Mouse (Mus musculus) intestine, postnatal 0 days (tissue): ENCODE measurements around the gene Map3k11. TPM values are rescaled to one million over a fixed set of nuclear protein-coding genes. Genes with fewer than 3 reads are reported as not detected.
A peak's percentile ranks its signal among the peaks of the same experiment; 100 is the strongest.

Source experiments
- ATAC-seq: fragments of 200-750 bp; cut with Nextera tagmentation; 2 replicates; pipeline ENCODE4 v1.8.0; 2017; ENCODE audit warnings: mild to moderate bottlenecking, moderate TSS enrichment, moderate library complexity
- H3K27ac ChIP-seq: fragments of 300-500 bp; sonication (generic); 2 replicates; pipeline ENCODE4 v1.5.1; 2014; ENCODE audit warnings: mild to moderate bottlenecking, low read depth, low read length, moderate library complexity
- H3K27me3 ChIP-seq: fragments of 300-500 bp; sonication (generic); replicated peaks from 2 replicates; pipeline ENCODE4 v1.6.1; 2014; ENCODE audit warnings: low read length, mixed read lengths; ENCODE audit not compliant: control insufficient read depth, insufficient read depth
- H3K36me3 ChIP-seq: fragments of 300-500 bp; sonication (generic); 2 replicates; pipeline ENCODE4 v1.6.1; 2014; ENCODE audit warnings: mild to moderate bottlenecking, moderate library complexity; ENCODE audit not compliant: control insufficient read depth, insufficient read depth
- H3K4me1 ChIP-seq: fragments of 300-500 bp; sonication (generic); replicated peaks from 2 replicates; pipeline ENCODE4 v1.6.1; 2014; ENCODE audit warnings: antibody characterized with exemption, low read length, mixed read lengths; ENCODE audit not compliant: control insufficient read depth, insufficient read depth
- H3K4me2 ChIP-seq: fragments of 300-500 bp; sonication (generic); replicated peaks from 2 replicates; pipeline ENCODE4 v1.6.1; 2014; ENCODE audit warnings: low read depth, mild to moderate bottlenecking, moderate library complexity
- H3K4me3 ChIP-seq: fragments of 300-500 bp; sonication (generic); 2 replicates; pipeline ENCODE4 v1.5.1; 2014; ENCODE audit warnings: low read depth, low read length
- H3K9ac ChIP-seq: fragments of 300-500 bp; sonication (generic); 2 replicates; pipeline ENCODE4 v1.6.1; 2014; ENCODE audit warnings: mild to moderate bottlenecking, low read depth, low read length
- H3K9me3 ChIP-seq: fragments of 300-500 bp; sonication (generic); 2 replicates; pipeline ENCODE4 v1.6.1; 2016; ENCODE audit warnings: mixed run types; ENCODE audit not compliant: control insufficient read depth
- CTCF ChIP-seq: sonication (generic); IDR thresholded peaks from 2 replicates; pipeline ENCODE4 v1.5.1; 2016; ENCODE audit warnings: low read depth, mild to moderate bottlenecking, control low read depth, antibody characterized with exemption, moderate library complexity
- WGBS: fragments of 180-500 bp; shearing (Covaris S2); extraction: QIAGEN DNeasy Blood & Tissue Kit; methylation state at CpG from one replicate; pipeline ENCODE4 v1.1.7; 2014; 5-methylcytosine and 5-hydroxymethylcytosine counted together
- polyA plus RNA-seq: library from polyadenylated mRNA; unstranded; fragments of >200 nt; fragmentation: Nextera tagmentation; extraction: Ambion mirVana; gene quantifications from 2 replicates; pipeline ENCODE4 v1.2.1, GENCODE M21; 2015

Gene Map3k11
- polyA plus RNA-seq, 1 experiment from 2014 or later = 29.4 TPM

- Histone ChIP-seq H3K4me2 (peak overlapping the region; percentile 88), H3K4me3 (peak overlapping the region; percentile 59), H3K4me1 (peaks cover 9% of the 10 kb centered on the region; the same call in 1 of the 2 replicates), H3K36me3 (peaks cover 7% of the 10 kb centered on the region; the same call in 1 of the 2 replicates), H3K27me3 (peaks cover 17% of the 10 kb centered on the region), H3K9me3 (no peaks in the 10 kb centered on the region), H3K9ac (peak overlapping the region; percentile 71), H3K27ac (peak overlapping the region; percentile 68)
- TF ChIP-seq CTCF = no peak
- WGBS = 4% methylated on average over 32 of the region's 32 CpGs
- ATAC-seq = no peak
Observed at GRCm38 (mm10) chr19:5742241-5742641, 53.7 kb downstream of the Map3k11 start.

GRCm38 (mm10) chr19:5743576-5743975 is 55.0 kb downstream of the Map3k11 start:
- Histone ChIP-seq H3K27me3 (peaks cover 17% of the 10 kb centered on the region), H3K36me3 (peaks cover 7% of the 10 kb centered on the region; the same call in 1 of the 2 replicates), H3K4me1 (peaks cover 9% of the 10 kb centered on the region; the same call in 1 of the 2 replicates), H3K9ac (no peak overlapping the region), H3K4me3 (no peak overlapping the region), H3K27ac (no peak overlapping the region), H3K9me3 (no peaks in the 10 kb centered on the region), H3K4me2 (peak overlapping the region; percentile 88; the same call in 1 of the 2 replicates)
- 53% methylated on average over 5 of the region's 5 CpGs for WGBS
- peak; percentile 30 for TF ChIP-seq CTCF
- 0 out of 2 replicates have a peak, but pooled peaks have one; percentile 21 for ATAC-seq

GRCm38 (mm10) chr19:5745756-5746710 is 57.5 kb downstream of the Map3k11 start:
- peak overlapping the region; percentile 16 for H3K4me3 ChIP-seq
- H3K9me3 ChIP-seq = no peaks in the 10 kb centered on the region
- ATAC-seq = no peak
- peaks cover 9% of the 10 kb centered on the region; the same call in 1 of the 2 replicates for H3K4me1 ChIP-seq
- H3K27ac ChIP-seq = no peak overlapping the region
- TF ChIP-seq CTCF = no peak
- H3K9ac ChIP-seq = no peak overlapping the region
- peak overlapping the region; percentile 62 for H3K4me2 ChIP-seq
- WGBS = 12% methylated on average over 36 of the region's 36 CpGs
- peaks cover 15% of the 10 kb centered on the region for H3K27me3 ChIP-seq
- H3K36me3 ChIP-seq = peaks cover 7% of the 10 kb centered on the region; the same call in 1 of the 2 replicates

- TF ChIP-seq CTCF = no peak
- ATAC-seq = no peak
- no peak overlapping the region for H3K9ac ChIP-seq
- H3K27me3 ChIP-seq = peaks cover 14% of the 10 kb centered on the region; the same call in 1 of the 2 replicates
- no peak overlapping the region for H3K4me2 ChIP-seq
- peaks cover 7% of the 10 kb centered on the region; the same call in 1 of the 2 replicates for H3K36me3 ChIP-seq
- no peak overlapping the region for H3K4me3 ChIP-seq
- H3K27ac ChIP-seq = no peak overlapping the region
- WGBS = 47% methylated on average over 12 of the region's 12 CpGs
- H3K4me1 ChIP-seq = 0 out of 2 replicates have a peak, but pooled peaks cover 9% of the 10 kb centered on the region
- H3K9me3 ChIP-seq = no peaks in the 10 kb centered on the region
Observed at GRCm38 (mm10) chr19:5746907-5747363, 58.4 kb downstream of the Map3k11 start.

- H3K36me3 ChIP-seq = peaks cover 9% of the 10 kb centered on the region; the same call in 1 of the 2 replicates
- no peak overlapping the region for H3K27ac ChIP-seq
- WGBS = 82% methylated on average over 6 of the region's 6 CpGs
- no peak overlapping the region for H3K4me2 ChIP-seq
- TF ChIP-seq CTCF = no peak
- H3K27me3 ChIP-seq = peaks cover 7% of the 10 kb centered on the region; the same call in 1 of the 2 replicates
- no peak overlapping the region for H3K4me3 ChIP-seq
- H3K9me3 ChIP-seq = no peaks in the 10 kb centered on the region
- no peak overlapping the region for H3K9ac ChIP-seq
- ATAC-seq = no peak
- 0 out of 2 replicates have a peak, but pooled peaks cover 6% of the 10 kb centered on the region for H3K4me1 ChIP-seq
Observed at GRCm38 (mm10) chr19:5749476-5749875, 60.9 kb downstream of the Map3k11 start.

- Histone ChIP-seq H3K4me2 (no peak overlapping the region), H3K9me3 (no peaks in the 10 kb centered on the region), H3K4me3 (no peak overlapping the region), H3K27ac (no peak overlapping the region), H3K9ac (no peak overlapping the region), H3K4me1 (0 out of 2 replicates have a peak, but pooled peaks cover 2% of the 10 kb centered on the region), H3K36me3 (0 out of 2 replicates have a peak, but pooled peaks cover 6% of the 10 kb centered on the region), H3K27me3 (peaks cover 7% of the 10 kb centered on the region; the same call in 1 of the 2 replicates)
- ATAC-seq = no peak
- TF ChIP-seq CTCF = no peak
- WGBS = 36% methylated on average over 22 of the region's 22 CpGs
Observed at GRCm38 (mm10) chr19:5750951-5751350, 62.4 kb downstream of the Map3k11 start.
